In the genomic region with DNA sequence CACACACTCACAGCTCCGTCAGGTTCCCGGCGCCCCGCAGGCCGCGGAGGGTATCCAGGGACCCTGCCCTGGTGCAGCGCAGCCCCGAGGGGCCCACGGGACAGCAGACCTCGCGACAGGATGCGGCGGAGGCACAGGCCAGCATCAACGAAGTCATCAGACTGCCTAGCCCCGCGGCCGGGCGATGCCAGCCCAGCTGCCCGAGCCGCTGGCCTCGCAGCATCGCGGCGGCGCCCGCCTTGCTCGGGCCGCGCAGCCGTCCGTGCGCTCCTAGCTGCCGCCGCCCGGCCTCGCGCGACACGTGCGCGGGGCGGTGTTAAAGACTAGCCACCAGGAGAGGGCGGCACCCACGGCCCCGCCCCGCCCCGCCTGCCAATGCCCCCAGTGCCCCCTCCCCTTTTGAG, we compare ENCODE assay signal across 8 mouse cellular contexts. TPM values are rescaled to one million over a fixed set of nuclear protein-coding genes. Genes with fewer than 3 reads are reported as not detected.
DNase-seq lines count a peak whose midpoint lies in the region; ATAC-seq and TF ChIP-seq lines count a peak whose summit lies in the region.

A gene (minus strand): TSS at position 241 of the 404 bp plus-strand sequence.

- peak within 1 kb of the TSS; percentile 36 for H3K9ac ChIP-seq in kidney, embryonic 16.5 days (replicated peaks; ENCODE audit: low read length)
- no peak within 1 kb of the TSS for H3K9ac ChIP-seq in neural tube, embryonic 11.5 days (ENCODE audit: low read length)

- H3K4me2 ChIP-seq in kidney, embryonic 16.5 days (replicated peaks; ENCODE audit: low read depth, low read length): peak within 1 kb of the TSS; percentile 51
- peak within 1 kb of the TSS; percentile 38 for H3K4me2 ChIP-seq in neural tube, embryonic 11.5 days (ENCODE audit: low read depth)

- TF ChIP-seq CTCF in layer of hippocampus, adult 2 months (conservative IDR thresholded peaks at IDR 0.05): no peak

- ATAC-seq in kidney, embryonic 16.5 days (ENCODE audit: low FRiP score, low TSS enrichment): peak; percentile 50; the same call in 1 of the 2 replicates
- no peak for ATAC-seq in neural tube, embryonic 11.5 days (ENCODE audit: insufficient read depth, low FRiP score, low TSS enrichment)

- H3K9me3 ChIP-seq in embryonic facial prominence, embryonic 10.5 days: no peaks in the 10 kb centered on the region
- no peaks in the 10 kb centered on the region for H3K9me3 ChIP-seq in kidney, embryonic 16.5 days (ENCODE audit: low read length)
- H3K9me3 ChIP-seq in neural tube, embryonic 11.5 days (ENCODE audit: control insufficient read depth, low read length): no peaks in the 10 kb centered on the region

- H3K27ac ChIP-seq in layer of hippocampus, adult 2 months: no peak within 1 kb of the TSS
- peak within 1 kb of the TSS; percentile 70; the same call in 1 of the 2 replicates for H3K27ac ChIP-seq in embryonic facial prominence, embryonic 10.5 days (replicated peaks)
- no peak within 1 kb of the TSS for H3K27ac ChIP-seq in kidney, embryonic 16.5 days (ENCODE audit: low read length)
- H3K27ac ChIP-seq in neural tube, embryonic 11.5 days (ENCODE audit: low read depth, low read length): no peak within 1 kb of the TSS

- no peak for DNase-seq in layer of hippocampus, adult 2 months (ENCODE audit: low spot score in 2 of 2)
- no peak for DNase-seq in layer of hippocampus, adult 9-10 months (ENCODE audit: low spot score)
- peak; percentile 57 for DNase-seq in embryonic facial prominence, embryonic 10.5 days (ENCODE audit: low spot score)
- peak; percentile 59 for DNase-seq in neural tube, embryonic 11.5 days (ENCODE audit: low spot score)
- no peak for DNase-seq in spleen, postnatal 4 days (ENCODE audit: low spot score in 2 of 2)
- no peak for DNase-seq in c-Kit-positive CD71-positive TER-119-positive erythroid progenitor cells, embryonic 14.5 days (ENCODE audit: low spot score)
- DNase-seq in left cerebral cortex, adult 9 months (ENCODE audit: low spot score in 2 of 2): no peak

- H3K27me3 ChIP-seq in embryonic facial prominence, embryonic 10.5 days (replicated peaks; ENCODE audit: low read depth, poor library complexity, severe bottlenecking): peaks cover 100% of the 10 kb centered on the region
- H3K27me3 ChIP-seq in kidney, embryonic 16.5 days (ENCODE audit: insufficient read depth, low read length): peaks cover 92% of the 10 kb centered on the region
- H3K27me3 ChIP-seq in neural tube, embryonic 11.5 days (ENCODE audit: control insufficient read depth, insufficient read depth, low read length): peaks cover 69% of the 10 kb centered on the region

- WGBS in embryonic facial prominence, embryonic 10.5 days: under 1% methylated on average over 47 of the region's 47 CpGs
- under 1% methylated on average over 44 of the region's 47 CpGs for WGBS in kidney, embryonic 16.5 days
- WGBS in neural tube, embryonic 11.5 days: under 1% methylated on average over 39 of the region's 47 CpGs

- 0 out of 2 replicates have a peak within 1 kb of the TSS, but pooled peaks have one; percentile 18 for H3K4me3 ChIP-seq in layer of hippocampus, adult 2 months
- peak within 1 kb of the TSS; percentile 54 for H3K4me3 ChIP-seq in embryonic facial prominence, embryonic 10.5 days
- peak within 1 kb of the TSS; percentile 38 for H3K4me3 ChIP-seq in kidney, embryonic 16.5 days (ENCODE audit: low read length)
- H3K4me3 ChIP-seq in neural tube, embryonic 11.5 days (ENCODE audit: low read depth, low read length): peak within 1 kb of the TSS; percentile 24; the same call in 1 of the 2 replicates

- peaks cover 60% of the 10 kb centered on the region for H3K4me1 ChIP-seq in embryonic facial prominence, embryonic 10.5 days
- H3K4me1 ChIP-seq in kidney, embryonic 16.5 days (ENCODE audit: insufficient read depth, low read length): peaks cover 33% of the 10 kb centered on the region
- peaks cover 16% of the 10 kb centered on the region for H3K4me1 ChIP-seq in neural tube, embryonic 11.5 days (ENCODE audit: control insufficient read depth, insufficient read depth, low read length)

- no peaks in the 10 kb centered on the region for H3K36me3 ChIP-seq in embryonic facial prominence, embryonic 10.5 days (replicated peaks)
- no peaks in the 10 kb centered on the region for H3K36me3 ChIP-seq in kidney, embryonic 16.5 days (ENCODE audit: insufficient read depth, low read length)
- H3K36me3 ChIP-seq in neural tube, embryonic 11.5 days (ENCODE audit: control insufficient read depth, insufficient read depth, low read length): no peaks in the 10 kb centered on the region

RNA-seq across cellular contexts. Expression of the gene that starts here (rescaled TPM):
- total RNA-seq in layer of hippocampus, adult 2 months (2021): under 1 TPM; 0.13 to 0.27 TPM
- polyA plus RNA-seq in embryonic facial prominence, embryonic 10.5 days (2016; fragmentation: Nextera tagmentation; extraction: Ambion mirVana): 10.7 and 11.0 TPM in 2 replicates
- polyA plus RNA-seq in kidney, embryonic 16.5 days (2015; fragmentation: Nextera tagmentation; extraction: Ambion mirVana): 6.1 and 6.4 TPM in 2 replicates
- polyA plus RNA-seq in neural tube, embryonic 11.5 days (2014; fragmentation: Nextera tagmentation; extraction: Ambion mirVana): 18.3 and 20.4 TPM in 2 replicates

Comparison
In these comparisons a context has a peak if more than half of its experiments do, and no peak if none do; other contexts are left out.
1. DNase-seq: peak in embryonic facial prominence, embryonic 10.5 days (single experiment) and neural tube, embryonic 11.5 days (single experiment); none in layer of hippocampus, adult 2 months (0 of 2), layer of hippocampus, adult 9-10 months (single experiment), spleen, postnatal 4 days (0 of 2), c-Kit-positive CD71-positive TER-119-positive erythroid progenitor cells, embryonic 14.5 days (single experiment) and left cerebral cortex, adult 9 months (0 of 2).
2. Peak in every context shown above with its lines, with median percentiles within 50 percentile points of each other: H3K4me3 ChIP-seq.